Mouse (Mus musculus) heart, embryonic 11.5 days (tissue): ENCODE results near the gene Rab29. TPM values are rescaled to one million over a fixed set of nuclear protein-coding genes. Genes with fewer than 3 reads are reported as not detected.
A peak's percentile ranks its signal among the peaks of the same experiment; 100 is the strongest.
"Not testable (repeated sequence)": the region's sequence is repeated elsewhere in the genome, so short reads cannot be mapped to it uniquely, and the experiment has no call there.

Source experiments
- ATAC-seq: fragments of 200-750 bp; cut with Nextera tagmentation; replicated peaks from 2 replicates; pipeline ENCODE4 v1.8.0; 2017; ENCODE audit warnings: moderate library complexity; ENCODE audit not compliant: insufficient number of reproducible peaks, low FRiP score, low TSS enrichment
- H3K27ac ChIP-seq: fragments of 300-500 bp; sonication (generic); 2 replicates; pipeline ENCODE4 v1.5.1; 2014; ENCODE audit warnings: mild to moderate bottlenecking, low read depth, low read length
- H3K27me3 ChIP-seq: fragments of 300-500 bp; sonication (generic); 2 replicates; pipeline ENCODE4 v1.6.1; 2014; ENCODE audit warnings: mild to moderate bottlenecking, low read length, mixed read lengths; ENCODE audit not compliant: control insufficient read depth, insufficient read depth
- H3K36me3 ChIP-seq: fragments of 300-500 bp; sonication (generic); 2 replicates; pipeline ENCODE4 v1.6.1; 2014; ENCODE audit warnings: mild to moderate bottlenecking, low read length, moderate library complexity, mixed read lengths; ENCODE audit not compliant: control insufficient read depth, insufficient read depth
- H3K4me1 ChIP-seq: fragments of 300-500 bp; sonication (generic); 2 replicates; pipeline ENCODE4 v1.6.1; 2014; ENCODE audit warnings: low read length; ENCODE audit not compliant: control insufficient read depth, insufficient read depth
- H3K4me2 ChIP-seq: fragments of 300-500 bp; sonication (generic); 2 replicates; pipeline ENCODE4 v1.6.1; 2014; ENCODE audit warnings: mild to moderate bottlenecking, moderate library complexity
- H3K4me3 ChIP-seq: fragments of 300-500 bp; sonication (generic); 2 replicates; pipeline ENCODE4 v1.5.1; 2014; ENCODE audit warnings: low read depth, low read length
- H3K9ac ChIP-seq: fragments of 300-500 bp; sonication (generic); 2 replicates; pipeline ENCODE4 v1.6.1; 2014; ENCODE audit warnings: mild to moderate bottlenecking, low read depth, low read length, moderate library complexity
- H3K9me3 ChIP-seq: fragments of 300-500 bp; sonication (generic); replicated peaks from 2 replicates; pipeline ENCODE4 v1.6.1; 2016; ENCODE audit warnings: low read length; ENCODE audit not compliant: control insufficient read depth
- WGBS: fragments of 180-500 bp; shearing (Covaris S2); extraction: QIAGEN DNeasy Blood & Tissue Kit; methylation state at CpG from one replicate; pipeline ENCODE4 v1.1.7; 2014; ENCODE audit not compliant: insufficient replicate concordance; 5-methylcytosine and 5-hydroxymethylcytosine counted together
- polyA plus RNA-seq: library from polyadenylated mRNA; unstranded; fragments of >200 nt; fragmentation: Nextera tagmentation; extraction: Ambion mirVana; gene quantifications from 2 replicates; pipeline ENCODE4 v1.2.1, GENCODE M21; 2014

Gene Rab29
- polyA plus RNA-seq, result 10.3 and 13.6 TPM in 2 replicates

- Histone ChIP-seq H3K27ac (no peak within 1 kb of the TSS), H3K4me1 (no peaks in the 10 kb centered on the region), H3K9me3 (no peaks in the 10 kb centered on the region), H3K36me3 (no peaks in the 10 kb centered on the region), H3K27me3 (no peaks in the 10 kb centered on the region), H3K4me3 (peak within 1 kb of the TSS; percentile 67), H3K4me2 (peak within 1 kb of the TSS; percentile 94), H3K9ac (peak within 1 kb of the TSS; percentile 71)
- ATAC-seq, result peak; percentile 92
- 1% methylated on average over 46 of the region's 46 CpGs for WGBS
These were observed at the start of gene Rab29 for GRCm38 (mm10) chr1:131867093-131867945. Rab29 (plus strand) TSS chr1:131867224.

GRCm38 (mm10) chr1:131820353-131820752, 46.7 kb upstream of the Rab29 start:
- not testable (repeated sequence) for H3K9ac ChIP-seq, ATAC-seq, H3K4me3 ChIP-seq, H3K36me3 ChIP-seq, H3K4me1 ChIP-seq, H3K9me3 ChIP-seq, H3K27me3 ChIP-seq, H3K27ac ChIP-seq, H3K4me2 ChIP-seq
- WGBS, result 67% methylated on average over 8 of the region's 9 CpGs

DNA sequence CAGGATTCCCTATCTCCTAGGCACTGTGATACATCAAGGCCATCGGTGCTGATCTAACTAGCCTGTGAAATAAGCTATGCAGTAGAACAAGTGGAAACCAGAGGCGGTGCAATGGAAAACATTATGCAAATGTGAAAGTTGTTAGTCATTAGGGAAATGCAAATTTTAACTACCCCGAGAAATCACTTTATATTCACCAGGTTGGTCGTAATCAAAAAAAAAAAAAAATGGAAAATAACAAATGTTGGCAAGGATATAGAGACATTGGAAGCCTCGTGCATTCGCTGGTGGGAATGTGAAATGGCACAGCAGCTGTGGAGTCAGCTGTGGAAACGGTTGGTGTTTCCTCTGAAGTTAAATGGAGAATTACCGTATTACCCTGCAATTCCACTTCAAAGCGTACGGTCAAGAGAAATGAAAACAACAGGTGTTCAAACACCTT, 46.1 kb upstream of the Rab29 start:
- H3K4me2 ChIP-seq, result no peak overlapping the region
- H3K4me1 ChIP-seq, result no peaks in the 10 kb centered on the region
- no peak overlapping the region for H3K4me3 ChIP-seq
- no peak for ATAC-seq
- no peak overlapping the region for H3K9ac ChIP-seq
- WGBS, result 83% methylated on average over 10 of the region's 10 CpGs
- no peaks in the 10 kb centered on the region for H3K9me3 ChIP-seq
- H3K27me3 ChIP-seq, result peaks cover 4% of the 10 kb centered on the region; the same call in 1 of the 2 replicates
- no peaks in the 10 kb centered on the region for H3K36me3 ChIP-seq
- H3K27ac ChIP-seq, result no peak overlapping the region

- Histone ChIP-seq H3K9ac (no peak overlapping the region), H3K27me3 (no peaks in the 10 kb centered on the region), H3K4me1 (peaks cover 3% of the 10 kb centered on the region; the same call in 1 of the 2 replicates), H3K27ac (no peak overlapping the region), H3K36me3 (no peaks in the 10 kb centered on the region), H3K9me3 (no peaks in the 10 kb centered on the region), H3K4me3 (no peak overlapping the region), H3K4me2 (no peak overlapping the region)
- 84% methylated on average over 8 of the region's 8 CpGs for WGBS
- ATAC-seq, result no peak
These were observed 44.7 kb upstream of the Rab29 start for GRCm38 (mm10) chr1:131822292-131822691.

DNA sequence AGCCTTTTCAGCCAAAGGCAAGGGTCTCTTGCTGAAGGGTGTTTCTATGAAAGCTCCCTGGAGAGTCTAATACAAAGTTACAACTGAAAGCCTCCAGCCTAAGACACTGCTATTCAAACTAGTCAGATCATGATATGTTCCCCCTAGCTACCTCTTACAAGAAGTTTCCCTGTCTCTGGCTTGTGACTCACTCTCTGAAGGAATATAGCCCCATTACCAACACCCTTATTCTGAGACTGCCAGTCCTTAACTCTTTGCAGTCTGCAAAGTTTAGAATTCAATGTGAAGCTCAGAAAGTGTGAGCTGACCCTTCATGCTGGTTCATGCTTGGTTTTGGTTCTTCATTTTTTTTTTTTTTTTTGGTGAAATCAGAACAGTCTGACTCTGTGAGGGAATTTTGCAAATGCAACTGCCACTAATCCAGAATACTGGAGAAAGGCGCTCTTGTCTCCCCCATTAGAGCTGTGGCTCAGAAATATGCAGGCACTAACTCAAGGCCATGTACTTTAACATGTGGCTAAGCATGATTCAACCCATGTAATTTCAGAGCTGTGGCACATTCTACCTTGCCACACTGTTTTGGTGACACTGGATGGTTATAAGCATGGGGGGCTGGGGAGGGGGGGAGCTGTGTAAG, 44.0 kb upstream of the Rab29 start:
- no peak overlapping the region for H3K27ac ChIP-seq
- WGBS, result 84% methylated on average over 1 of the region's 1 CpGs
- H3K4me2 ChIP-seq, result no peak overlapping the region
- no peaks in the 10 kb centered on the region for H3K36me3 ChIP-seq
- H3K27me3 ChIP-seq, result no peaks in the 10 kb centered on the region
- no peaks in the 10 kb centered on the region for H3K9me3 ChIP-seq
- ATAC-seq, result no peak
- H3K9ac ChIP-seq, result no peak overlapping the region
- no peak overlapping the region for H3K4me3 ChIP-seq
- H3K4me1 ChIP-seq, result peaks cover 4% of the 10 kb centered on the region; the same call in 1 of the 2 replicates

DNA sequence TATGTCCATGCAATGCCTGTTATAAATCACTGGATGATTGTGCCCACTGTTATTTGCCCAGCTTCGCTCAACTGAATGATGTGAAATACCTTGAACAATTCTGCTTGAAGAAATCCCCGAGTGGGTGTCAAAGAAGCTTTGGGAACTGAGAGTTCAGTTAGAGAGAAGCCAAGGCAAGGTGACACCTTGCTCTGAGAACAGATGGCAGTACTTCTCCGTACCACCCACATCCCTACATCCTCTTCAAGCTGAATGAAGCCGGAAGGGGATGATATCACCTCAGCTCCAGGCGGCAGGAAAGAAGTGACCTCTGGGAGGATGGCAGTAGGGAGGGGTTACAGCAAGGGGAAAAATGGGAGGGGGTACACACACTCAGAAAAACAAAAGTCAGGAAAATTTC, 43.5 kb upstream of the Rab29 start:
- Histone ChIP-seq H3K27ac (no peak overlapping the region), H3K9me3 (no peaks in the 10 kb centered on the region), H3K4me3 (no peak overlapping the region), H3K4me2 (no peak overlapping the region), H3K4me1 (peaks cover 4% of the 10 kb centered on the region; the same call in 1 of the 2 replicates), H3K27me3 (no peaks in the 10 kb centered on the region), H3K36me3 (no peaks in the 10 kb centered on the region), H3K9ac (no peak overlapping the region)
- ATAC-seq, result no peak
- 41% methylated on average over 5 of the region's 5 CpGs for WGBS

DNA sequence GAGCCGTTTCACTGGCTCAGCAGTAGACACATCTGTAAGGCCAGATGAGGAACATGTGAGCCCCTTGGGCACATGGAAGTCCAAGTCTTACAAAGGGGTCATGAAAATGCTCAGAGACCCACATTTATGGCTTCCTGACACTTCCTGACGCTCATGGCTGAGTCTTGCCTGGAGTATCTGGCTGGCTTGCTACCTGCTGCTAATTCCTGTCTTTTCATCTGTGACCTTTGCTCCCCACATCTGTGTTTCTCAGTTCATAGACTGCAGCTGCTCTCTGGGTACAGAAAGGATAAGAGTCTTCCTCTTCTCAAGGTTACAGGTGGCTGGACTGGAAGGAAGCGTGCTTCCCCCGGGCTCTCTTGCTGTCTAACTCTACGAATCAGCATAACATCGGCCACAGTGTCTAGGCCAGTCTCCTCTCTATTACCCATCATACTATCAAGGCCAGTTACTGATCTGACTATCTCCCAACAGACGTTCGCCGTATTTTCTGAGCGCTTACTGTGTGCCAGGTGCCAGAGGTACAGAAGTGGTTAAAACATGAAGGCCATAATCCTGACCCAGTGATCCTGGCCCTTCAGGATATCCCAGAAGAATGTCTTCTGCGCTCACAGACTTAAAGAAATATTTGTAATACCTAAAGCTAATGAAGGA, 42.4 kb upstream of the Rab29 start:
- Histone ChIP-seq H3K36me3 (no peaks in the 10 kb centered on the region), H3K4me1 (peaks cover 9% of the 10 kb centered on the region), H3K9me3 (no peaks in the 10 kb centered on the region), H3K4me3 (no peak overlapping the region), H3K9ac (no peak overlapping the region), H3K27me3 (no peaks in the 10 kb centered on the region), H3K27ac (no peak overlapping the region), H3K4me2 (no peak overlapping the region)
- WGBS, result 86% methylated on average over 11 of the region's 11 CpGs
- ATAC-seq, result no peak

- WGBS, result 3% methylated on average over 25 of the region's 25 CpGs
- H3K36me3 ChIP-seq, result peaks cover 3% of the 10 kb centered on the region; the same call in 1 of the 2 replicates
- peak within 1 kb of the TSS; percentile 93 for H3K4me2 ChIP-seq
- peak within 1 kb of the TSS; percentile 85 for H3K9ac ChIP-seq
- no peaks in the 10 kb centered on the region for H3K9me3 ChIP-seq
- ATAC-seq, result peak; percentile 15; the same call in 1 of the 2 replicates
- peak within 1 kb of the TSS; percentile 60; the same call in 1 of the 2 replicates for H3K27ac ChIP-seq
- peak within 1 kb of the TSS; percentile 86 for H3K4me3 ChIP-seq
- peaks cover 11% of the 10 kb centered on the region for H3K4me1 ChIP-seq
- no peaks in the 10 kb centered on the region for H3K27me3 ChIP-seq
These were observed 39.7 kb upstream of the Rab29 start, which contains the start of gene Slc41a1 for GRCm38 (mm10) chr1:131827207-131827786. Slc41a1 (plus strand) TSS chr1:131827493.
